Mouse (Mus musculus) liver, embryonic 12.5 days (tissue): ENCODE measurements around the gene Relb. TPM values are rescaled to one million over a fixed set of nuclear protein-coding genes. Genes with fewer than 3 reads are reported as not detected.
A peak's percentile ranks its signal among the peaks of the same experiment; 100 is the strongest.

ENCODE experiments used
- ATAC-seq: fragments of 200-750 bp; cut with Nextera tagmentation; 2 replicates; pipeline ENCODE4 v1.8.0; 2017; ENCODE audit warnings: moderate number of reproducible peaks, mild to moderate bottlenecking, moderate library complexity
- H3K27ac ChIP-seq: fragments of 300-500 bp; sonication (generic); 2 replicates; pipeline ENCODE4 v1.5.1; 2016; ENCODE audit warnings: mild to moderate bottlenecking
- H3K27me3 ChIP-seq: fragments of 300-500 bp; sonication (generic); replicated peaks from 2 replicates; pipeline ENCODE4 v1.6.1; 2016; ENCODE audit warnings: mild to moderate bottlenecking, moderate library complexity
- H3K36me3 ChIP-seq: fragments of 300-500 bp; sonication (generic); 2 replicates; pipeline ENCODE4 v1.6.1; 2016; ENCODE audit warnings: mild to moderate bottlenecking, moderate library complexity
- H3K4me1 ChIP-seq: fragments of 300-500 bp; sonication (generic); 2 replicates; pipeline ENCODE4 v1.6.1; 2016
- H3K4me2 ChIP-seq: fragments of 300-500 bp; sonication (generic); 2 replicates; pipeline ENCODE4 v1.6.1; 2016; ENCODE audit warnings: mild to moderate bottlenecking, moderate library complexity
- H3K4me3 ChIP-seq: fragments of 300-500 bp; sonication (generic); 2 replicates; pipeline ENCODE4 v1.5.1; 2016; ENCODE audit warnings: mild to moderate bottlenecking, moderate library complexity
- H3K9ac ChIP-seq: fragments of 300-500 bp; sonication (generic); 2 replicates; pipeline ENCODE4 v1.6.1; 2016; ENCODE audit warnings: mild to moderate bottlenecking, moderate library complexity
- H3K9me3 ChIP-seq: fragments of 300-500 bp; sonication (generic); replicated peaks from 2 replicates; pipeline ENCODE4 v1.6.1; 2016; ENCODE audit warnings: mild to moderate bottlenecking, moderate library complexity
- WGBS: fragments of 180-500 bp; shearing (Covaris S2); methylation state at CpG from one replicate; pipeline ENCODE4 v1.1.7; 2016; ENCODE audit not compliant: insufficient replicate concordance; 5-methylcytosine and 5-hydroxymethylcytosine counted together
- polyA plus RNA-seq: library from polyadenylated mRNA; unstranded; fragments of >200 nt; fragmentation: Nextera tagmentation; extraction: Ambion mirVana; gene quantifications from 2 replicates; pipeline ENCODE4 v1.2.1, GENCODE M21; 2016

Relb gene
- polyA plus RNA-seq, 1 experiment from 2014 or later, result 1.9 TPM

- Histone ChIP-seq H3K9ac (peak overlapping the region; percentile 99), H3K9me3 (0 out of 2 replicates have a peak, but pooled peaks cover 5% of the 10 kb centered on the region), H3K4me3 (peak overlapping the region; percentile 98), H3K27me3 (no peaks in the 10 kb centered on the region), H3K4me2 (peak overlapping the region; percentile 95), H3K27ac (peak overlapping the region; percentile 95), H3K36me3 (peaks cover 55% of the 10 kb centered on the region), H3K4me1 (peaks cover 74% of the 10 kb centered on the region)
- ATAC-seq, result peak; percentile 75
- WGBS, result under 1% methylated on average over 96 of the region's 102 CpGs
Observed at GRCm38 (mm10) chr7:19561765-19562642, 67.2 kb downstream of the Relb start.

GRCm38 (mm10) chr7:19561431-19561764 is 67.8 kb downstream of the Relb start:
- Histone ChIP-seq H3K4me2 (peak overlapping the region; percentile 95), H3K4me3 (peak overlapping the region; percentile 98), H3K27me3 (no peaks in the 10 kb centered on the region), H3K9ac (peak overlapping the region; percentile 99), H3K27ac (peak overlapping the region; percentile 95), H3K9me3 (0 out of 2 replicates have a peak, but pooled peaks cover 5% of the 10 kb centered on the region), H3K36me3 (peaks cover 57% of the 10 kb centered on the region), H3K4me1 (peaks cover 79% of the 10 kb centered on the region)
- 0 out of 2 replicates have a peak, but pooled peaks have one; percentile 4 for ATAC-seq
- WGBS, result 3% methylated on average over 11 of the region's 11 CpGs

GRCm38 (mm10) chr7:19560491-19561260 is 68.6 kb downstream of the Relb start:
- Histone ChIP-seq H3K4me2 (peak overlapping the region; percentile 95), H3K4me1 (peaks cover 77% of the 10 kb centered on the region)

GRCm38 (mm10) chr7:19558965-19559364 is 70.3 kb downstream of the Relb start:
- Histone ChIP-seq H3K27ac (peak overlapping the region; percentile 61), H3K4me1 (peaks cover 63% of the 10 kb centered on the region), H3K9ac (peak overlapping the region; percentile 99), H3K27me3 (no peaks in the 10 kb centered on the region), H3K4me2 (peak overlapping the region; percentile 95), H3K36me3 (peaks cover 58% of the 10 kb centered on the region), H3K9me3 (no peaks in the 10 kb centered on the region), H3K4me3 (peak overlapping the region; percentile 98)
- no peak for ATAC-seq
- WGBS, result 41% methylated on average over 2 of the region's 2 CpGs

More at GRCm38 (mm10) chr7:19560491-19561260, 68.6 kb downstream of the Relb start:
- Histone ChIP-seq H3K27ac (peak overlapping the region; percentile 95), H3K9me3 (0 out of 2 replicates have a peak, but pooled peaks cover 5% of the 10 kb centered on the region), H3K36me3 (peaks cover 59% of the 10 kb centered on the region), H3K4me3 (peak overlapping the region; percentile 98), H3K9ac (peak overlapping the region; percentile 99), H3K27me3 (no peaks in the 10 kb centered on the region)
- WGBS, result 10% methylated on average over 11 of the region's 11 CpGs
- no peak for ATAC-seq

- H3K4me1 ChIP-seq, result peaks cover 62% of the 10 kb centered on the region
- H3K27ac ChIP-seq, result peak overlapping the region; percentile 61
- H3K9ac ChIP-seq, result peak overlapping the region; percentile 99
Observed at GRCm38 (mm10) chr7:19557982-19558900, 71.0 kb downstream of the Relb start.

GRCm38 (mm10) chr7:19557086-19557485 is 72.2 kb downstream of the Relb start:
- no peaks in the 10 kb centered on the region for H3K9me3 ChIP-seq
- peaks cover 74% of the 10 kb centered on the region for H3K36me3 ChIP-seq
- no peak for ATAC-seq

More at GRCm38 (mm10) chr7:19557982-19558900, 71.0 kb downstream of the Relb start:
- WGBS, result 75% methylated on average over 6 of the region's 6 CpGs
- no peaks in the 10 kb centered on the region for H3K27me3 ChIP-seq
- H3K36me3 ChIP-seq, result peaks cover 62% of the 10 kb centered on the region
- ATAC-seq, result peak; percentile 22; the same call in 1 of the 2 replicates
- peak overlapping the region; percentile 95 for H3K4me2 ChIP-seq
- no peaks in the 10 kb centered on the region for H3K9me3 ChIP-seq
- H3K4me3 ChIP-seq, result peak overlapping the region; percentile 98

More at GRCm38 (mm10) chr7:19557086-19557485, 72.2 kb downstream of the Relb start:
- Histone ChIP-seq H3K27ac (no peak overlapping the region), H3K4me2 (no peak overlapping the region), H3K4me1 (peaks cover 66% of the 10 kb centered on the region), H3K9ac (peak overlapping the region; percentile 2; the same call in 1 of the 2 replicates), H3K27me3 (no peaks in the 10 kb centered on the region), H3K4me3 (no peak overlapping the region)
- WGBS, result 92% methylated on average over 2 of the region's 2 CpGs

Other genes with a start within 250 kb of the Relb start
- gene Ercc2, start 247.4 kb downstream of the Relb start, polyA plus RNA-seq, result 9.9 and 10.9 TPM in 2 replicates
- gene Klc3, start 225.3 kb downstream of the Relb start, polyA plus RNA-seq, result 0.58 and 1.2 TPM in 2 replicates
- gene Ckm, start 224.7 kb downstream of the Relb start, polyA plus RNA-seq, result 0.15 and 0.20 TPM in 2 replicates
- 3.8 and 4.2 TPM in 2 replicates for gene Mark4, start 170.6 kb downstream of the Relb start, polyA plus RNA-seq
- gene Exoc3l2, start 166.1 kb downstream of the Relb start, polyA plus RNA-seq, result 3.6 and 3.9 TPM in 2 replicates
- 2.1 TPM in 2 replicates for gene Bloc1s3, start 121.1 kb downstream of the Relb start, polyA plus RNA-seq
- gene Trappc6a, start 121.0 kb downstream of the Relb start, polyA plus RNA-seq, result 68.4 and 68.6 TPM in 2 replicates
- not detected in 2 replicates for gene Nkpd1, start 111.6 kb downstream of the Relb start, polyA plus RNA-seq
- 19.1 and 20.2 TPM in 2 replicates for gene Ppp1r37, start 66.4 kb downstream of the Relb start, polyA plus RNA-seq
- gene Zfp296, start 52.2 kb downstream of the Relb start, polyA plus RNA-seq, result 1.5 TPM in 2 replicates
- 101 TPM in 2 replicates for gene Gemin7, start 51.8 kb downstream of the Relb start, polyA plus RNA-seq
- gene Clasrp, start 25.0 kb downstream of the Relb start, polyA plus RNA-seq, result 23.9 and 24.2 TPM in 2 replicates
- 75.1 and 75.2 TPM in 2 replicates for gene Clptm1, start 35.6 kb upstream of the Relb start, polyA plus RNA-seq
- gene Apoc2, start 48.5 kb upstream of the Relb start, polyA plus RNA-seq, result 389 and 406 TPM in 2 replicates
- 2.7 and 4.9 TPM in 2 replicates for gene Gm44805, start 52.0 kb upstream of the Relb start, polyA plus RNA-seq
- 15.4 and 18.1 TPM in 2 replicates for gene Apoc4, start 52.0 kb upstream of the Relb start, polyA plus RNA-seq
- 190 and 197 TPM in 2 replicates for gene Apoc1, start 63.2 kb upstream of the Relb start, polyA plus RNA-seq
- 1,254 and 1,289 TPM in 2 replicates for gene Apoe, start 69.8 kb upstream of the Relb start, polyA plus RNA-seq
- gene Tomm40, start 86.0 kb upstream of the Relb start, polyA plus RNA-seq, result 188 and 207 TPM in 2 replicates
- gene Nectin2, start 121.0 kb upstream of the Relb start, polyA plus RNA-seq, result 31.9 and 34.4 TPM in 2 replicates
- gene Bcam, start 141.6 kb upstream of the Relb start, polyA plus RNA-seq, result 11.1 and 11.3 TPM in 2 replicates
- 0.95 and 1.0 TPM in 2 replicates for gene Cblc, start 167.4 kb upstream of the Relb start, polyA plus RNA-seq
- gene Bcl3, start 193.3 kb upstream of the Relb start, polyA plus RNA-seq, result 3.7 and 5.4 TPM in 2 replicates
- not detected in 2 replicates for gene Gm19345, start 222.6 kb upstream of the Relb start, polyA plus RNA-seq
- not detected in 2 replicates for gene Ceacam16, start 231.9 kb upstream of the Relb start, polyA plus RNA-seq